Mouse (Mus musculus): Measurements from ENCODE around the gene Rcan3. TPM values are rescaled to one million over a fixed set of nuclear protein-coding genes. Genes with fewer than 3 reads are reported as not detected.

The Rcan3 gene
- polyA plus RNA-seq, 1 experiment: 9.2 TPM

- peaks cover 27% of the 10 kb centered on the region for H3K27me3 ChIP-seq (ENCODE audit: control insufficient read depth, insufficient read depth, insufficient read length)
- H3K79me2 ChIP-seq (ENCODE audit: control insufficient read depth, insufficient read depth): no peaks in the 10 kb centered on the region
Observed at GRCm38 (mm10) chr4:135453572-135453971, 19.9 kb upstream of the Rcan3 start.

DNA sequence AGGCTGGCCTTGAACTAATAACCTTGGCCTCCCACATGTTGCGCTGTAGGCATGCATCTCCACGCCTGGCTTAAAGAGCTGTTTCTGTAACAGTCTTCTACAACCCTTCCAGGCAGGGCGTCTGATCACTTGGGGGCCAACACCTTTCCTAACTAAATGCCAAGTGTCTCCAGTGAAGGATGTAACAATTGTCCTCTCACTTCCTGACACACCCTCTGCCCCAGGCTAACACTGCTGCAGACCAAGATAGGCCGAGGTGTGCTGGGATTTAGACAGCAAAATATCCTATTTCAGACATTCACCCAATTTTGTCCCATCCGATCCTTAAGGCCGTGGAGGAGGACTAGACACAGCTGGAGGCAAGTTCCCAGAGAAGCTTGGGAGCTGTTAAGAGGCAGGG is 19.5 kb upstream of the Rcan3 start:
- no peaks in the 10 kb centered on the region for H3K36me3 ChIP-seq (ENCODE audit: control insufficient read depth, insufficient read depth)
- peaks cover 27% of the 10 kb centered on the region for H3K27me3 ChIP-seq (ENCODE audit: control insufficient read depth, insufficient read depth, insufficient read length)
- no peaks in the 10 kb centered on the region for H3K79me2 ChIP-seq (ENCODE audit: control insufficient read depth, insufficient read depth)
- no peak overlapping the region for H3K4me2 ChIP-seq (ENCODE audit: low read depth)
- no peak overlapping the region for H3ac ChIP-seq (ENCODE audit: control insufficient read depth, insufficient read length)
- H3K4me3 ChIP-seq: no peak overlapping the region
- TF ChIP-seq E2F4 (IDR thresholded peaks at IDR 0.05; ENCODE audit: insufficient read depth): no peak
- TF ChIP-seq TCF3 (IDR thresholded peaks at IDR 0.05; ENCODE audit: insufficient read length, low read depth): no peak
- TF ChIP-seq POLR2A (IDR thresholded peaks at IDR 0.05; ENCODE audit: insufficient read length, low read depth): no peak
- TF ChIP-seq POLR2AphosphoS2 (IDR thresholded peaks at IDR 0.05; ENCODE audit: insufficient read length, low read depth): no peak
- TF ChIP-seq CEBPB (IDR thresholded peaks at IDR 0.05; ENCODE audit: insufficient read depth, poor library complexity, severe bottlenecking): no peak
- no peak for TF ChIP-seq MYOG (IDR thresholded peaks at IDR 0.05; ENCODE audit: control insufficient read depth in 1 of 3, insufficient read depth in 1 of 3, insufficient read length in 2 of 3, low read depth in 2 of 3)
- TF ChIP-seq MYOD1 (IDR thresholded peaks at IDR 0.05; ENCODE audit: control insufficient read depth in 1 of 3, insufficient read length in 2 of 3, low read depth in 2 of 3): no peak

More at GRCm38 (mm10) chr4:135453572-135453971, 19.9 kb upstream of the Rcan3 start:
- Histone ChIP-seq H3K4me3 (no peak overlapping the region), H3K36me3 (ENCODE audit: control insufficient read depth, insufficient read depth) (no peaks in the 10 kb centered on the region), H3K4me2 (ENCODE audit: low read depth) (no peak overlapping the region), H3ac (ENCODE audit: control insufficient read depth, insufficient read length) (no peak overlapping the region)
- TF ChIP-seq TCF12 (IDR thresholded peaks at IDR 0.05; ENCODE audit: insufficient read depth, poor library complexity, severe bottlenecking) (no peak), POLR2A (IDR thresholded peaks at IDR 0.05; ENCODE audit: insufficient read length, low read depth) (no peak), POLR2AphosphoS2 (IDR thresholded peaks at IDR 0.05; ENCODE audit: insufficient read length, low read depth) (no peak), MYOD1 (IDR thresholded peaks at IDR 0.05; ENCODE audit: control insufficient read depth in 1 of 3, insufficient read length in 2 of 3, low read depth in 2 of 3) (no peak), MAX (IDR thresholded peaks at IDR 0.05; ENCODE audit: low read depth) (no peak), MYOG (IDR thresholded peaks at IDR 0.05; ENCODE audit: control insufficient read depth in 1 of 3, insufficient read depth in 1 of 3, insufficient read length in 2 of 3, low read depth in 2 of 3) (no peak), E2F4 (IDR thresholded peaks at IDR 0.05; ENCODE audit: insufficient read depth) (no peak), SRF (IDR thresholded peaks at IDR 0.05; ENCODE audit: control insufficient read depth, insufficient read length, low read depth) (no peak), CEBPB (IDR thresholded peaks at IDR 0.05; ENCODE audit: insufficient read depth, poor library complexity, severe bottlenecking) (no peak), TCF3 (IDR thresholded peaks at IDR 0.05; ENCODE audit: insufficient read length, low read depth) (no peak), REST (IDR thresholded peaks at IDR 0.05; ENCODE audit: insufficient read depth, insufficient read length) (no peak), USF1 (IDR thresholded peaks at IDR 0.05; ENCODE audit: low read depth) (no peak)

- Histone ChIP-seq H3ac (ENCODE audit: control insufficient read depth, insufficient read length) (no peak overlapping the region), H3K36me3 (ENCODE audit: control insufficient read depth, insufficient read depth) (no peaks in the 10 kb centered on the region), H3K4me3 (no peak overlapping the region), H3K4me2 (ENCODE audit: low read depth) (no peak overlapping the region), H3K79me2 (ENCODE audit: control insufficient read depth, insufficient read depth) (no peaks in the 10 kb centered on the region), H3K27me3 (ENCODE audit: control insufficient read depth, insufficient read depth, insufficient read length) (peaks cover 27% of the 10 kb centered on the region)
- TF ChIP-seq POLR2A (IDR thresholded peaks at IDR 0.05; ENCODE audit: insufficient read length, low read depth) (no peak), TCF3 (IDR thresholded peaks at IDR 0.05; ENCODE audit: insufficient read length, low read depth) (no peak), CEBPB (IDR thresholded peaks at IDR 0.05; ENCODE audit: insufficient read depth, poor library complexity, severe bottlenecking) (no peak), SRF (IDR thresholded peaks at IDR 0.05; ENCODE audit: control insufficient read depth, insufficient read length, low read depth) (no peak), MYOG (IDR thresholded peaks at IDR 0.05; ENCODE audit: control insufficient read depth in 1 of 3, insufficient read depth in 1 of 3, insufficient read length in 2 of 3, low read depth in 2 of 3) (no peak), TCF12 (IDR thresholded peaks at IDR 0.05; ENCODE audit: insufficient read depth, poor library complexity, severe bottlenecking) (no peak), USF1 (IDR thresholded peaks at IDR 0.05; ENCODE audit: low read depth) (no peak), MAX (IDR thresholded peaks at IDR 0.05; ENCODE audit: low read depth) (no peak), E2F4 (IDR thresholded peaks at IDR 0.05; ENCODE audit: insufficient read depth) (no peak), REST (IDR thresholded peaks at IDR 0.05; ENCODE audit: insufficient read depth, insufficient read length) (no peak), MYOD1 (IDR thresholded peaks at IDR 0.05; ENCODE audit: control insufficient read depth in 1 of 3, insufficient read length in 2 of 3, low read depth in 2 of 3) (no peak)
Observed at GRCm38 (mm10) chr4:135451360-135452015, 17.8 kb upstream of the Rcan3 start.

- H3K4me2 ChIP-seq (ENCODE audit: low read depth): no peak overlapping the region
- no peaks in the 10 kb centered on the region for H3K79me2 ChIP-seq (ENCODE audit: control insufficient read depth, insufficient read depth)
- TF ChIP-seq CEBPB (IDR thresholded peaks at IDR 0.05; ENCODE audit: insufficient read depth, poor library complexity, severe bottlenecking) (no peak), E2F4 (IDR thresholded peaks at IDR 0.05; ENCODE audit: insufficient read depth) (no peak), SRF (IDR thresholded peaks at IDR 0.05; ENCODE audit: control insufficient read depth, insufficient read length, low read depth) (no peak), TCF3 (IDR thresholded peaks at IDR 0.05; ENCODE audit: insufficient read length, low read depth) (no peak), USF1 (IDR thresholded peaks at IDR 0.05; ENCODE audit: low read depth) (no peak), POLR2AphosphoS2 (IDR thresholded peaks at IDR 0.05; ENCODE audit: insufficient read length, low read depth) (no peak), POLR2A (IDR thresholded peaks at IDR 0.05; ENCODE audit: insufficient read length, low read depth) (no peak), MYOG (IDR thresholded peaks at IDR 0.05; ENCODE audit: control insufficient read depth in 1 of 3, insufficient read depth in 1 of 3, insufficient read length in 2 of 3, low read depth in 2 of 3) (no peak)
- H3ac ChIP-seq (ENCODE audit: control insufficient read depth, insufficient read length): no peak overlapping the region
- H3K27me3 ChIP-seq (ENCODE audit: control insufficient read depth, insufficient read depth, insufficient read length): no peaks in the 10 kb centered on the region
- H3K36me3 ChIP-seq (ENCODE audit: control insufficient read depth, insufficient read depth): no peaks in the 10 kb centered on the region
- H3K4me3 ChIP-seq: no peak overlapping the region
Observed at GRCm38 (mm10) chr4:135442473-135442872, 8.8 kb upstream of the Rcan3 start.
